17 mouse cellular contexts compared by ENCODE assay signal in the genomic region with DNA sequence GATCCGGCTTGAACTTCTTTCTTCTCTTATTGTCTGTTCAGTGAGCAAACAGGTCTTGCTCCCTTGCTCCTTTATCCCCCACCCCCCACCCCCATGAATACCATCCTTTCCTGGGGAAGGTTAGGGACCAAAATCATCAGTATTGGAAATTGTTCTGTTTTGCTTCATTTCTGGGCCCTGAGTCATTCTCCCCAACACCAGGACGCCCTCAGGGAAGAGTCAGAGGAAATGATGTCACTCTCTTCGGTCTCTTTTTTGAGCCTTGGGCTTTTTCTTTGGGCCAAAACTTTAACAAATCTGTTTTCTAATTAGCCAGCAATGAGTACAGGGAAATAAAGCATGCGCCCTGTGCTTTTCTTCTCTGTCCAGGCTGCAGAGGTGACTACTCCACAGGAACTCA.
DNase-seq lines count a peak whose midpoint lies in the region.
"Had no signal": no experiment of that assay in that cellular context is flagged by ENCODE, and none has a peak within 500 bp of the region (broad histone marks: within the 10 kb centered on the region; RNA-seq: fewer than 3 reads in every experiment).

No protein-coding gene starts in this region.

- no peak overlapping the region for H3K4me3 ChIP-seq in limb, embryonic 10.5 days
- H3K4me3 ChIP-seq: forebrain, embryonic 13.5 days; lung, embryonic 15.5 days; midbrain, embryonic 15.5 days had no signal

- peak; percentile 48 to 63 for DNase-seq in heart, adult 18-20 months
- DNase-seq in heart, postnatal 25 days (ENCODE audit: low spot score) = no peak
- peak; percentile 13 for DNase-seq in CD4-positive helper T cell, adult 2 months (ENCODE audit: low read depth, low spot score)
- peak; percentile 78 for DNase-seq in NIH3T3 (ENCODE audit: low read depth)
- DNase-seq in induced T-regulatory cell, adult 2 months (ENCODE audit: low read depth) = peak; percentile 38
- no peak for DNase-seq in right cerebral cortex, postnatal 25 days
- no peak for DNase-seq in limb, embryonic 10.5 days (ENCODE audit: low spot score)
- DNase-seq in cerebellum, postnatal 14 days = no peak
- DNase-seq: adrenal gland, postnatal 36 days; cerebellum, adult 9-11 months; kidney, adult 9 months; kidney, postnatal 4 days; left cerebral cortex, postnatal 4 days; thymus, adult 2 months had no signal

- intact Hi-C loops in heart, postnatal 25 days (cut with DNase I) = no loop called here

- H3K27ac ChIP-seq in limb, embryonic 10.5 days = no peak overlapping the region
- H3K27ac ChIP-seq: forebrain, embryonic 13.5 days; lung, embryonic 15.5 days; midbrain, embryonic 15.5 days had no signal

- H3K4me1 ChIP-seq in limb, embryonic 10.5 days = no peaks in the 10 kb centered on the region
- H3K4me1 ChIP-seq: midbrain, embryonic 15.5 days had no signal

- 93% methylated on average over 4 of the region's 4 CpGs for WGBS in limb, embryonic 10.5 days

- no peaks in the 10 kb centered on the region for H3K9me3 ChIP-seq in limb, embryonic 10.5 days (replicated peaks)
- H3K9me3 ChIP-seq: forebrain, embryonic 13.5 days; lung, embryonic 15.5 days; midbrain, embryonic 15.5 days had no signal

- no peaks in the 10 kb centered on the region for H3K27me3 ChIP-seq in limb, embryonic 10.5 days (ENCODE audit: low read depth, poor library complexity, severe bottlenecking)
- H3K27me3 ChIP-seq: forebrain, embryonic 13.5 days; lung, embryonic 15.5 days; midbrain, embryonic 15.5 days had no signal

- H3K36me3 ChIP-seq in limb, embryonic 10.5 days = no peaks in the 10 kb centered on the region
- H3K36me3 ChIP-seq: lung, embryonic 15.5 days; midbrain, embryonic 15.5 days had no signal

Comparison
In these comparisons a context has a peak if more than half of its experiments do, and no peak if none do; other contexts are left out.
1. DNase-seq: peak in heart, adult 18-20 months (2 of 2), CD4-positive helper T cell, adult 2 months (single experiment), NIH3T3 (single experiment) and induced T-regulatory cell, adult 2 months (single experiment); none in heart, postnatal 25 days (single experiment), right cerebral cortex, postnatal 25 days (single experiment), limb, embryonic 10.5 days (single experiment) and cerebellum, postnatal 14 days (0 of 2).